Mouse (Mus musculus) right cerebral cortex, postnatal 25 days (tissue): ENCODE data around the gene Mybpc2.

Experiments used
- DNase-seq: peaks from one replicate; pipeline ENCODE4 v3.0.0; 2022

Gene Mybpc2

GRCm38 (mm10) chr7:44543071-44543470 lies 18.6 kb upstream of the Mybpc2 start:
- DNase-seq: no peak

GRCm38 (mm10) chr7:44542555-44542954 lies 18.1 kb upstream of the Mybpc2 start:
- no peak for DNase-seq

- no peak for DNase-seq
These were observed 14.5 kb upstream of the Mybpc2 start for GRCm38 (mm10) chr7:44538756-44539624.

GRCm38 (mm10) chr7:44537496-44537895 lies 13.0 kb upstream of the Mybpc2 start:
- no peak for DNase-seq

- no peak for DNase-seq
These were observed 12.6 kb upstream of the Mybpc2 start for GRCm38 (mm10) chr7:44537009-44537408.

GRCm38 (mm10) chr7:44536590-44536968 lies 12.1 kb upstream of the Mybpc2 start:
- peak; percentile 63 for DNase-seq

- DNase-seq: no peak
These were observed 11.5 kb upstream of the Mybpc2 start for GRCm38 (mm10) chr7:44535657-44536589.

GRCm38 (mm10) chr7:44534656-44535441 lies 10.4 kb upstream of the Mybpc2 start:
- DNase-seq: no peak

GRCm38 (mm10) chr7:44534242-44534641 lies 9.8 kb upstream of the Mybpc2 start:
- DNase-seq: no peak

GRCm38 (mm10) chr7:44533746-44534045 lies 9.2 kb upstream of the Mybpc2 start:
- DNase-seq: no peak

- DNase-seq: no peak
These were observed 8.7 kb upstream of the Mybpc2 start for GRCm38 (mm10) chr7:44532918-44533745.

GRCm38 (mm10) chr7:44531946-44532732 lies 7.7 kb upstream of the Mybpc2 start, which contains the start of gene Spib:
Gene Spib, minus strand, starts transcription at chr7:44532071.
- no peak for DNase-seq

- no peak for DNase-seq
These were observed 6.8 kb upstream of the Mybpc2 start for GRCm38 (mm10) chr7:44531207-44531606.

- DNase-seq: no peak
These were observed 6.1 kb upstream of the Mybpc2 start for GRCm38 (mm10) chr7:44530507-44530906.

- no peak for DNase-seq
These were observed 5.1 kb upstream of the Mybpc2 start for GRCm38 (mm10) chr7:44529518-44529917.

- DNase-seq: peak; percentile 79
These were observed 3.3 kb upstream of the Mybpc2 start for GRCm38 (mm10) chr7:44527483-44528398.

GRCm38 (mm10) chr7:44526414-44527154 lies 2.1 kb upstream of the Mybpc2 start:
- no peak for DNase-seq

GRCm38 (mm10) chr7:44525126-44525832 lies 823 bp upstream of the Mybpc2 start:
- peak; percentile 31 for DNase-seq

- DNase-seq: no peak
These were observed 1.4 kb downstream of the Mybpc2 start for GRCm38 (mm10) chr7:44523056-44523455.
